Mouse (Mus musculus) limb, embryonic 14.5 days (tissue): ENCODE results near the gene Ctu2. TPM values are rescaled to one million over a fixed set of nuclear protein-coding genes. Genes with fewer than 3 reads are reported as not detected.

Experiments
- ATAC-seq: fragments of 200-750 bp; cut with Nextera tagmentation; 2 replicates; pipeline ENCODE4 v1.8.0; 2017; ENCODE audit warnings: low read depth, moderate number of reproducible peaks, moderate TSS enrichment; ENCODE audit not compliant: low FRiP score
- DNase-seq: peaks from one replicate; pipeline ENCODE4 v3.0.0-alpha.2; 2015; ENCODE audit warnings: low spot score
- H3K27ac ChIP-seq: fragments of 300-500 bp; sonication (generic); replicated peaks from 2 replicates; pipeline ENCODE4 v1.5.1; 2014; ENCODE audit warnings: low read depth, mild to moderate bottlenecking, low read length, moderate library complexity, mixed read lengths
- H3K27me3 ChIP-seq: fragments of 300-500 bp; sonication (generic); 2 replicates; pipeline ENCODE4 v1.6.1; 2014; ENCODE audit warnings: low read length, mixed read lengths; ENCODE audit not compliant: control insufficient read depth, insufficient read depth
- H3K36me3 ChIP-seq: fragments of 300-500 bp; sonication (generic); 2 replicates; pipeline ENCODE4 v1.6.1; 2014; ENCODE audit warnings: mild to moderate bottlenecking, low read length, moderate library complexity, mixed read lengths; ENCODE audit not compliant: control insufficient read depth, insufficient read depth
- H3K4me1 ChIP-seq: fragments of 300-500 bp; sonication (generic); 2 replicates; pipeline ENCODE4 v1.6.1; 2014; ENCODE audit warnings: antibody characterized with exemption, low read length, mixed read lengths; ENCODE audit not compliant: control insufficient read depth, insufficient read depth
- H3K4me2 ChIP-seq: fragments of 300-500 bp; sonication (generic); replicated peaks from 2 replicates; pipeline ENCODE4 v1.6.1; 2014; ENCODE audit warnings: low read depth, mild to moderate bottlenecking, low read length, moderate library complexity; ENCODE audit not compliant: severe bottlenecking
- H3K4me3 ChIP-seq: fragments of 300-500 bp; sonication (generic); replicated peaks from 2 replicates; pipeline ENCODE4 v1.5.1; 2014; ENCODE audit warnings: low read length
- H3K9ac ChIP-seq: fragments of 300-500 bp; sonication (generic); 2 replicates; pipeline ENCODE4 v1.6.1; 2014; ENCODE audit warnings: mild to moderate bottlenecking, low read depth, low read length, moderate library complexity; ENCODE audit not compliant: severe bottlenecking
- H3K9me3 ChIP-seq: fragments of 300-500 bp; sonication (generic); 2 replicates; pipeline ENCODE4 v1.6.1; 2016; ENCODE audit warnings: low read length; ENCODE audit not compliant: control insufficient read depth
- POLR2A ChIP-seq: fragments of 200-500 bp; IDR thresholded peaks from 2 replicates; pipeline ENCODE4 v1.8.0; 2012; ENCODE audit warnings: inconsistent platforms, mild to moderate bottlenecking, moderate library complexity, borderline replicate concordance; ENCODE audit not compliant: insufficient read depth, insufficient read length; ENCODE audit errors: extremely low read depth
- WGBS: fragments of 180-500 bp; shearing (Covaris S2); extraction: QIAGEN DNeasy Blood & Tissue Kit; methylation state at CpG from one replicate; pipeline ENCODE4 v1.1.7; 2014; 5-methylcytosine and 5-hydroxymethylcytosine counted together
- polyA plus RNA-seq, 2 experiments: library from polyadenylated mRNA; depleted of rRNA in 1 of 2; stranded (reverse) in 1 of 2; unstranded in 1 of 2; fragments of >200 nt; fragmentation: Nextera tagmentation in 1 of 2; extraction: Ambion mirVana in 1 of 2; gene quantifications; 2 replicates each; pipeline versions ENCODE4 v1.2.1 to v1.2.3; 2012 to 2014

Gene Ctu2
- polyA plus RNA-seq, 2 experiments: 49.5 to 57.1 TPM

- Histone ChIP-seq H3K36me3 (peaks cover 4% of the 10 kb centered on the region; the same call in 1 of the 2 replicates), H3K27ac (peak overlapping the region; percentile 74), H3K4me2 (no peak overlapping the region; the same call in 1 of the 2 replicates), H3K27me3 (no peaks in the 10 kb centered on the region), H3K4me1 (peaks cover 18% of the 10 kb centered on the region), H3K9ac (peak overlapping the region; percentile 34; the same call in 1 of the 2 replicates), H3K9me3 (no peaks in the 10 kb centered on the region), H3K4me3 (no peak overlapping the region)
- DNase-seq: peak; percentile 31
- TF ChIP-seq POLR2A: no peak
- ATAC-seq: peak; percentile 39
- WGBS: 10% methylated on average over 6 of the region's 6 CpGs
These were observed 41.7 kb downstream of the Ctu2 start for GRCm38 (mm10) chr8:122517541-122518190.

GRCm38 (mm10) chr8:122520611-122521010, 44.7 kb downstream of the Ctu2 start:
- no peak for TF ChIP-seq POLR2A
- WGBS: 80% methylated on average over 11 of the region's 11 CpGs
- Histone ChIP-seq H3K27ac (no peak overlapping the region), H3K4me1 (peaks cover 44% of the 10 kb centered on the region), H3K9me3 (no peaks in the 10 kb centered on the region), H3K4me2 (no peak overlapping the region), H3K4me3 (no peak overlapping the region), H3K9ac (no peak overlapping the region), H3K27me3 (no peaks in the 10 kb centered on the region), H3K36me3 (no peaks in the 10 kb centered on the region)
- no peak for ATAC-seq
- no peak for DNase-seq

- Histone ChIP-seq H3K9ac (peak overlapping the region; percentile 6; the same call in 1 of the 2 replicates), H3K27ac (peak overlapping the region; percentile 48), H3K9me3 (no peaks in the 10 kb centered on the region), H3K4me2 (peak overlapping the region; percentile 29), H3K36me3 (no peaks in the 10 kb centered on the region), H3K4me1 (peaks cover 40% of the 10 kb centered on the region), H3K4me3 (0 out of 2 replicates have a peak overlapping the region, but pooled peaks have one; percentile 2), H3K27me3 (no peaks in the 10 kb centered on the region)
- DNase-seq (no peak), ATAC-seq (no peak)
- TF ChIP-seq POLR2A: no peak
- WGBS: 41% methylated on average over 14 of the region's 14 CpGs
These were observed 47.1 kb downstream of the Ctu2 start for GRCm38 (mm10) chr8:122522796-122523651.

- no peak for TF ChIP-seq POLR2A
- Histone ChIP-seq H3K27ac (peak overlapping the region; percentile 48), H3K4me3 (0 out of 2 replicates have a peak overlapping the region, but pooled peaks have one; percentile 2), H3K9ac (peak overlapping the region; percentile 6; the same call in 1 of the 2 replicates), H3K27me3 (no peaks in the 10 kb centered on the region), H3K4me1 (peaks cover 33% of the 10 kb centered on the region), H3K36me3 (no peaks in the 10 kb centered on the region), H3K4me2 (peak overlapping the region; percentile 29), H3K9me3 (no peaks in the 10 kb centered on the region)
- ATAC-seq (no peak), DNase-seq (peak; percentile 38)
- WGBS: 12% methylated on average over 23 of the region's 23 CpGs
These were observed 47.9 kb downstream of the Ctu2 start for GRCm38 (mm10) chr8:122523652-122524360.

- WGBS: 64% methylated on average over 6 of the region's 6 CpGs
- H3K4me3 ChIP-seq: no peak overlapping the region
- ATAC-seq (no peak), DNase-seq (no peak)
- H3K36me3 ChIP-seq: no peaks in the 10 kb centered on the region
- H3K9me3 ChIP-seq: no peaks in the 10 kb centered on the region
- peaks cover 33% of the 10 kb centered on the region for H3K4me1 ChIP-seq
- 0 out of 2 replicates have a peak overlapping the region, but pooled peaks have one; percentile 29 for H3K4me2 ChIP-seq
- 0 out of 2 replicates have a peak overlapping the region, but pooled peaks have one; percentile 7 for H3K9ac ChIP-seq
- no peaks in the 10 kb centered on the region for H3K27me3 ChIP-seq
- no peak for TF ChIP-seq POLR2A
- no peak overlapping the region for H3K27ac ChIP-seq
These were observed 48.6 kb downstream of the Ctu2 start for GRCm38 (mm10) chr8:122524506-122524905.
